Mouse (Mus musculus) G1E-ER4 (cell line): ENCODE results near the gene Cd47. TPM values are rescaled to one million over a fixed set of nuclear protein-coding genes. Genes with fewer than 3 reads are reported as not detected.
A peak's percentile ranks its signal among the peaks of the same experiment; 100 is the strongest.

Experiments
- GATA1 ChIP-seq: IDR thresholded peaks from one replicate; pipeline ENCODE4 v1.8.0; 2012; ENCODE audit warnings: low read length, inconsistent platforms
- polyA plus RNA-seq: library from polyadenylated mRNA; stranded (reverse); fragments of >175 nt; gene quantifications from 2 replicates; pipeline ENCODE4 v1.2.3, GENCODE M21; 2012

Cd47 gene
- polyA plus RNA-seq, 1 experiment = 150 TPM

DNA sequence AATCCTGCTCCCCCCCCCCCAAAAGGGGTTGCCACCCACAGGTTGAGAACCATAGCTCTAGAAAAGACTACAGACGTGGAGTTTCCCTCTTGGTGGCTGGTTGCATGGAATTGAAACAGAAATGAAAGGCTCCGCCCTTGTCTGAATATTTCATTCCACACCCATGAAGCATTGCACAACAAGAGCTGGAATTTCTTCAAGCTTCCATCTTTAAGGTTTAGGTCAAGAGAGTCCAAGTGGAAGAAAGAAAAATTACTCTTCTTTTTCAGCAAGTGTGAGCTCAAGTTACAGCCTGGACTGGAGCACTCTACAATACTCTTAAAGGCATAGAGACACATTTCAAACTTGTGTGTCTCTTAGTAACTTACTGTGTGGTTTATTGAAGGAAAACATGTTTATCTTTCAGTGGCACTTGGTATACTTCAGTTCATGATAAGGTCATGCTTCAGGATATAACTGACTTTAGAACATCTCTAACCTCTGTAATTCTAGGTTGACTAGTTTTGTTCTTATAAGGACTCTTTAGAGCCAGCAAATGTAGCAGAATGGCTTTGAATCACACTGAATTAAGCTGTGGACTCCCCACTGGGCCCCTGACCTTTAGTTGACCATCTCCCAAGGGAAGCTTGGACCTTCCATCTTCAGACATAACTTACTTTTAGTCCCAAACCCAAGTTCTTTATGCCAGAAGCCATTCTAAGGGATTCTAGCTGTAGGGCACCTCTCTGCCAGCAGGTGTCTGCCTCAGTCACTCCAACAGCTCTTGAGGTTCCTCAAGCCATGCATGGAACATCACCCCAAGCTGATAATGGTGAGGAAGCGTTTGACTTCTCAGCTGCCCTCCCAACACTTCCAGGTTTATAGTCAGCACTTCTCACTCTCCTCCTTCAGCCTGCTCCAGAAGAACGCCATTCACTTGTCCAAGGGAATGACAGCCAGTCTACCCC lies 58.8 kb downstream of the Cd47 start:
- TF ChIP-seq GATA1 = peak; percentile 49

- no peak for TF ChIP-seq GATA1
These were observed 61.7 kb downstream of the Cd47 start for GRCm38 (mm10) chr16:49861986-49862385.

DNA sequence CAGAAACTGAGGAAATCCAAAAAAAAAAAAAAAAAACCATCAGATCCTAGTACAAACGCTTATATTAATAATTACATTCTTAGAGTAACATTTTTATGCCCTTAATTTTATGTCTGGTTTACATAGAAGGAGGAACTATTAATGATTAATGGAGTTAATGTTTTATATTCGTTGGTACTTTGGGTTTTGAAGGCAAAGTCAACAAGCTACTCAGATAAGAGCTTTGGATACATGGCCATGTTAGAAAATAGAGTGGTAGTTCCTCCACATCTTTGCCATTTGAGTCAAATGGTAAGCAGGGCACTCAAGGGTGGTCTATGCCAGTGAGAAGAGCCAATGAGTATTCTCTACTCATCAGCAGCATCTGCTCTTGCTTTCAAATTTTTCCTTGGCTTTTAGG lies 66.3 kb downstream of the Cd47 start:
- no peak for TF ChIP-seq GATA1

DNA sequence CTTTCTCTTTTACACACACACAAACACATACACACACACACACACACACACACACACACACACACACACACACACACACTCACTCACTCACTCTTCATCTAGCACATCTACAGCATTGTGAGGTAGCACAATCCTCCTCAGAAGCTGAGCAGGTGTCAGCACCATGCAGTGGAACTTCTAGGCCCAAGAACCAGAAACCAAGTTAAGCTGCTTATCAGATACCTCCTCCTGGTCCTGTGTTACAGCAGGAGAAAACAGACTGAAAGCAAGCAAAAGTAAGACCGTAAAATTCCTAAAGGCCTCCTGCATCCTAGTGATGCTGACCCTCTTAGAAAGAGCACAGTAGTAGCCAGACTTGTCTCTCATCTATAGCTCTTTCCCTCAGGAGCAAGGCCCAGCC lies 67.9 kb downstream of the Cd47 start:
- no peak for TF ChIP-seq GATA1

- no peak for TF ChIP-seq GATA1
These were observed 73.6 kb downstream of the Cd47 start for GRCm38 (mm10) chr16:49873918-49874317.

DNA sequence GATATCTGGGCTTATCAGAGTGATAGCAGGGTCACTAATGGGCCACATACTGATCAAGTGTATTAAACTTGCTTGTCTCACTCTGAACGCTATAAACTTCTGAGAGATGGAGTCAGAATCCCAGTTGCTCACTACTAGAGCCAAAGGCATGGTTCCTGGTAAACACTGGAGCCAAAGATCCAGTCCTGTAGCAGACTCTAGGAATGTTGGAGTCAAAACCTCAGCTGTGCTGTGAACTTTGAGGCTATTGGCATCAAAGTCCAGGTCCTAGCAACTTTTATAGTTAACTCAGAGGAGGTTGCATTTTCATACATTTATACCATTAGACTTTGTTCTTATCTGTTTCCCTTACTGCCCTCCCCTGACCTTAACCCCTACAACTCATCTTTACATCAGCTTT lies 74.2 kb downstream of the Cd47 start:
- no peak for TF ChIP-seq GATA1

- TF ChIP-seq GATA1 = no peak
These were observed 76.1 kb downstream of the Cd47 start for GRCm38 (mm10) chr16:49876291-49877030.

GRCm38 (mm10) chr16:49877243-49877642 lies 76.9 kb downstream of the Cd47 start:
- no peak for TF ChIP-seq GATA1

DNA sequence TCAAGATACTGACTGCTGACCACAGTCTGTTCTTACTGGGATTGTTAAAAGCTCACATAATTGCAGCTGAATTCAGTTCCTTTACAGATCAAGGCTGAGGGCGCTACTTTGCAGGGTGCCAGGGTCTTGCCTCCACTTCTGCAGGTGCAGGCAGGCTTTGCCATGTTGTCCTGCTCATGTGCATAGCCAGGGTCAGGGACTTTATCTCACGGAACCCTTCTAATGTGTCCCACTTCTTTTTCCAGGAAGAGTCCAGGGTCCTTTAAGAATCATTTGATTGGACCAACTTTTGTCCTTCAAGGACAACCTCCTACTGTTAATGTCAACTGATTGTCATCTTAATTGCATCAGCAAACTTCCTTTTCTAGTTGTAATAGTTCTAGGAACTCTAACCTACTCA lies 77.7 kb downstream of the Cd47 start:
- no peak for TF ChIP-seq GATA1

DNA sequence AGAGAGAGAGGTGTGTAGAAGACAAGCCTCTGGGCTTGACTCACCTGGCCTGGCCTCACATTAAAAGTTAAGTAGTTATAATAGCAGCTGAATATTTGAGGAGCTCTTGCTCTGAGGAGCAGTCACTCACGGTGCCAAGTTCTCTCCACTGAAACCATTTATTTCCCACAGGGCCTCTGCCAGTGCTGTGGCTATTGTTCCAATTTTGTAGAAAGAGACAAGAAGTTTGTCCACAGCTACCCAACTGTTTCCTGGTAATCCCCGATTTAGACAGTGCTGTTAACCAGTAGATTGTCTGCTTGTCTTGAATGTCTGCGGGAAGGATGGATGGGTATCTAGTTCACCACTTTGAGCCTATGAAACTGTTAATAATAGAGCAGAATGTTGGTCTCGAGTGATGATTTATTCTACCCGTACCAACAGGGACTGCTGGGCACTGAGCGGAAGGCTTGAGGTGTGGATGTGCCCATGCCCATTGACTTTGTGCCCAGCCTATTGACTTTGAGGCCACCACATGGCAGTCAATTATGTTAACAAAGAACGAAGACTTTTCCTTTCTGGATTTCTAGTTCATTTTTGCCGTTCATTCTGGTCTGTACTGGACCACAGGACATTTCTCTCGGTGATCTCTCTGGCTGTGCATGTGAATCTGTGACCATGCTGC lies 86.2 kb downstream of the Cd47 start:
- no peak for TF ChIP-seq GATA1

GRCm38 (mm10) chr16:49887290-49887689 lies 87.0 kb downstream of the Cd47 start:
- no peak for TF ChIP-seq GATA1

DNA sequence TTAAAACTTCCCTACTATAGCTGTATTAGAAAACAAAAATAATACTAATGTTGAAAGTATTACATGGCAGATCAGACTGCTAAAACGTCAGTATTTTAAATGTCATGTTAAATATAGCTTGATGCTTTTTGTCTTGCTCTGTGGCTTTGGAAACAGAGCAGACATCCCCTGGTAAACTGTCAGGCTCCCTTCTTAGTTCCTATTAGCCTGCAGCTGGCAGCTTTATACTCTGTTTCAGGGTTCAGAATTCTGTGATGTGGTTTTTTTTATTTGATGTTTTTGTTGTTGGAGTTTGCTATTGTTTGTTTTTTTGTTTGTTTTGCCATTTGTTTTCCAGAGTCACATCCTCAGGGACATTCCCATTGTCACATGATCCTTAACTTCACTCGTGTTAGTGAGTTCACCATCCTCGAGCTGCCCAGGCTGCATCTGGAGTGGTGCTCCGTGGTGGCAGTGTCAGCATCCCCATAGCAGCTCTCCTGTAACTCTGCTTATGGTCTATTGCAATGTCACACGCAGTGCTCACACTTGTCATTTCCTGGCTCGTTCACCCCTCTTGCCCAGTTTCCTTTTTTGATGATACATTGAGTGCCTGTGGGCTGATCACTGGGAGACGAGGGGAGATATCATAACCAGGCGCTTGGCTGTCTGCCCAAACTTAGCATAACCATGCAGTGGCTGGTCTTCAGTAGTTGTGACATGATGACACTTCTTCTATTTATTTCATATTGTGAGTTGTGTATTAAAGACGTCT lies 87.7 kb downstream of the Cd47 start:
- no peak for TF ChIP-seq GATA1

DNA sequence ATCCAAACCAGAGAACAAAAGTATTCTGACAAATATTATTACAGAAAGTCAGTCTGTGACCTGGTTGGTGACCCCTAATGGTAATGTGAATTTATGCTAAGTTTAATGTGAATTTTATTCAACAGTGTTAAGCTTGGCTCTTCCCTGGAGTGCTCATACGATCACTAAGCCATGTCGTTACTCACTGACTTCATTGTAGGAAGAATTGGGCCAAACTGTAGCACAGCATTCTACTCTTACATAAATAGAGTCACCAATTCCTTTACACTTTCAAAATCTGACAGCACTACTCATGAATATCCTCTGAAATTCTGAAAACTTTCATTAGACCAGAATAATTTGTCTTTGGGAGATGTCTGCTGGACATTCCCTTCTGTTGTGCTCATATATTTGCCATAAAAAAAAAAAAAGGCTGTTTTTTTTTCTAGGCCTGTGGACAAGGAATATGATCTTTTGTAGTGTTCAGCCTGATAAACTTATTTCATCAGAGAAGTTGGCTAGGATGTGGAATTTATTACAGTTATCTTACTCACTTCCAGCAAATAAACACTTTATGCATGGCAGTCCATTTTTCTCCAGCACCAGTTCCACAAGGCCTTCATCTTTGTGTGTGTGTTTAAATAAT lies 88.8 kb downstream of the Cd47 start:
- TF ChIP-seq GATA1 = no peak

DNA sequence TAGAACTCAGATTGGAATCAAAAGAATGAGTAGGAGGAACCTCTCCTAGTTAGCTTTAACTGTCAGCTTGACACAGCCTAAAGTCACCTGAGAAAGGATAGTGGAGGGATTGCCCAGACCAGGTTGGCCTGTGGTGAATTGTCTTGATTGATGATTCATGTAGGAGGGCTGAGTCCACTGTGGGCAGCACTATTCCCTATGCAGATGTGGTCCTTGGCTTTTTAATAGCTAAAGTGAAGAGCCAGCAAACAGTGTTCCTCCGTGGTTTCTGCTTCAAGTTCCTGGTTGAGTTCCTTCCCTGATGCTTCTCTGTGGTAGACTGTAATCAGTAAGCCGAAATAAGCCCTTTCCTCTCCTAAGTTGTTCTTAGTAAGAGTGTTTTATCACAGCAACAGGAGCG lies 91.9 kb downstream of the Cd47 start:
- TF ChIP-seq GATA1 = no peak

GRCm38 (mm10) chr16:49892945-49893344 lies 92.6 kb downstream of the Cd47 start:
- TF ChIP-seq GATA1 = no peak
